Mouse (Mus musculus) C3H10T1/2 (cell line): Measurements from ENCODE around the gene Fcrl5. TPM values are rescaled to one million over a fixed set of nuclear protein-coding genes. Genes with fewer than 3 reads are reported as not detected.

Experiments
- polyA plus RNA-seq, 2 experiments: library from polyadenylated mRNA; unstranded; fragments of >200 nt; fragmentation: generic; extraction: Trizol; gene quantifications; one replicate each; pipeline ENCODE4 v1.2.1; 2012; ENCODE audit warnings: missing spikeins in 2 of 2

Fcrl5 gene
- polyA plus RNA-seq, result not detected

GRCm38 (mm10) chr3:87435479-87435878 is at the start of gene Fcrl5:
Fcrl5 (plus strand) TSS chr3:87435773.

GRCm38 (mm10) chr3:87525043-87525836 is 89.7 kb downstream of the Fcrl5 start, which contains the start of gene Etv3:
Etv3 (plus strand) TSS chr3:87525407.

Other genes with a start within 250 kb of the Fcrl5 start
- gene Fcrls, start 172.0 kb upstream of the Fcrl5 start, polyA plus RNA-seq, result not detected
- not detected for gene Cd5l, start 77.9 kb upstream of the Fcrl5 start, polyA plus RNA-seq
- gene Fcrl1, start 59.4 kb upstream of the Fcrl5 start, polyA plus RNA-seq, result not detected
- 1 to 10 TPM in 1 of 2 experiments, under 1 TPM in 1; 0.22 to 3.2 TPM for gene Etv3, start 89.6 kb downstream of the Fcrl5 start, polyA plus RNA-seq
- 10 to 100 TPM in 1 of 2 experiments, under 1 TPM in 1; 0.95 to 10.5 TPM for gene Arhgef11, start 181.8 kb downstream of the Fcrl5 start, polyA plus RNA-seq